Mouse (Mus musculus) heart, adult 2 months (tissue): Measurements from ENCODE around the gene Dcaf6.

Experiments used
- CTCF ChIP-seq: fragments of 200-600 bp; IDR thresholded peaks from 2 replicates; pipeline ENCODE4 v1.8.1; 2022; ENCODE audit warnings: antibody characterized with exemption, mild to moderate bottlenecking, moderate library complexity
- EP300 ChIP-seq: fragments of 200-500 bp; IDR thresholded peaks from 2 replicates; pipeline ENCODE4 v1.6.1; 2011; ENCODE audit warnings: low read depth, low read length, control low read depth; ENCODE audit not compliant: insufficient read depth
- POLR2A ChIP-seq: fragments of 200-500 bp; IDR thresholded peaks from 2 replicates; pipeline ENCODE4 v1.6.1; 2011; ENCODE audit warnings: mild to moderate bottlenecking, low read depth, low read length, control low read depth; ENCODE audit not compliant: insufficient read depth

GRCm38 (mm10) chr1:165438289-165439021 lies 21.8 kb downstream of the Dcaf6 start:
- TF ChIP-seq CTCF: no peak
- TF ChIP-seq POLR2A: no peak
- no peak for TF ChIP-seq EP300
